Mouse (Mus musculus): ENCODE measurements at regions not wholly inside any gene's neighbourhood (a gene's known extent, or its start where the extent isn't known, plus 50 kb on each side); places are given as distances from the start of the nearest gene placed in this dataset.

GRCm38 (mm10) chr6:24263796-24264195, 95.9 kb upstream of the Slc13a1 start:
- peak overlapping the region; percentile 10; the same call in 1 of the 2 replicates for H3K4me2 ChIP-seq
- ATAC-seq (ENCODE audit: insufficient number of reproducible peaks, insufficient read depth, low FRiP score, low TSS enrichment, low read depth), result peak; percentile 61; the same call in 1 of the 2 replicates

GRCm38 (mm10) chr6:24262578-24262977, 94.7 kb upstream of the Slc13a1 start:
- WGBS, result 60% methylated on average over 5 of the region's 5 CpGs
- Histone ChIP-seq H3K27me3 (no peaks in the 10 kb centered on the region), H3K36me3 (no peaks in the 10 kb centered on the region), H3K4me2 (no peak overlapping the region), H3K9ac (replicated peaks) (no peak overlapping the region), H3K27ac (no peak overlapping the region), H3K9me3 (no peaks in the 10 kb centered on the region), H3K4me3 (replicated peaks) (no peak overlapping the region), H3K4me1 (replicated peaks) (peaks cover 5% of the 10 kb centered on the region; the same call in 1 of the 2 replicates)
- no peak for ATAC-seq (ENCODE audit: insufficient number of reproducible peaks, insufficient read depth, low FRiP score, low TSS enrichment, low read depth)

More at GRCm38 (mm10) chr6:24263796-24264195, 95.9 kb upstream of the Slc13a1 start:
- Histone ChIP-seq H3K9ac (replicated peaks) (no peak overlapping the region), H3K4me1 (replicated peaks) (peaks cover 5% of the 10 kb centered on the region; the same call in 1 of the 2 replicates), H3K36me3 (no peaks in the 10 kb centered on the region), H3K27me3 (no peaks in the 10 kb centered on the region), H3K9me3 (no peaks in the 10 kb centered on the region), H3K4me3 (replicated peaks) (no peak overlapping the region), H3K27ac (peak overlapping the region; percentile 42; the same call in 1 of the 2 replicates)
- WGBS, result 29% methylated on average over 4 of the region's 4 CpGs

- no peak overlapping the region for H3K4me3 ChIP-seq (replicated peaks)
- no peak overlapping the region for H3K4me2 ChIP-seq
- no peak overlapping the region for H3K27ac ChIP-seq
- no peak for ATAC-seq (ENCODE audit: insufficient number of reproducible peaks, insufficient read depth, low FRiP score, low TSS enrichment, low read depth)
- H3K9ac ChIP-seq (replicated peaks), result no peak overlapping the region
- 78% methylated on average over 1 of the region's 1 CpGs for WGBS
- no peaks in the 10 kb centered on the region for H3K36me3 ChIP-seq
- no peaks in the 10 kb centered on the region for H3K27me3 ChIP-seq
- H3K9me3 ChIP-seq, result no peaks in the 10 kb centered on the region
- H3K4me1 ChIP-seq (replicated peaks), result no peaks in the 10 kb centered on the region
Observed at GRCm38 (mm10) chr6:24245591-24245990, 77.7 kb upstream of the Slc13a1 start.

GRCm38 (mm10) chr6:24238541-24238940, 70.6 kb upstream of the Slc13a1 start:
- Histone ChIP-seq H3K4me3 (replicated peaks) (no peak overlapping the region), H3K4me2 (no peak overlapping the region), H3K9ac (replicated peaks) (no peak overlapping the region), H3K27me3 (no peaks in the 10 kb centered on the region), H3K4me1 (replicated peaks) (no peaks in the 10 kb centered on the region), H3K27ac (no peak overlapping the region), H3K36me3 (no peaks in the 10 kb centered on the region), H3K9me3 (no peaks in the 10 kb centered on the region)
- WGBS, result 28% methylated on average over 1 of the region's 1 CpGs
- no peak for ATAC-seq (ENCODE audit: insufficient number of reproducible peaks, insufficient read depth, low FRiP score, low TSS enrichment, low read depth)

GRCm38 (mm10) chr6:24238054-24238453, 70.2 kb upstream of the Slc13a1 start:
- Histone ChIP-seq H3K36me3 (no peaks in the 10 kb centered on the region), H3K27me3 (no peaks in the 10 kb centered on the region), H3K4me3 (replicated peaks) (no peak overlapping the region), H3K4me2 (no peak overlapping the region), H3K9ac (replicated peaks) (no peak overlapping the region), H3K4me1 (replicated peaks) (no peaks in the 10 kb centered on the region), H3K9me3 (no peaks in the 10 kb centered on the region), H3K27ac (no peak overlapping the region)
- 46% methylated on average over 2 of the region's 2 CpGs for WGBS
- ATAC-seq (ENCODE audit: insufficient number of reproducible peaks, insufficient read depth, low FRiP score, low TSS enrichment, low read depth), result no peak

- no peak for ATAC-seq (ENCODE audit: insufficient number of reproducible peaks, insufficient read depth, low FRiP score, low TSS enrichment, low read depth)
- H3K9me3 ChIP-seq, result no peaks in the 10 kb centered on the region
- H3K36me3 ChIP-seq, result no peaks in the 10 kb centered on the region
- no peak overlapping the region for H3K9ac ChIP-seq (replicated peaks)
- no peak overlapping the region for H3K4me3 ChIP-seq (replicated peaks)
- H3K27ac ChIP-seq, result no peak overlapping the region
- no peak overlapping the region for H3K4me2 ChIP-seq
- no peaks in the 10 kb centered on the region for H3K4me1 ChIP-seq (replicated peaks)
- WGBS, result 82% methylated on average over 2 of the region's 2 CpGs
- no peaks in the 10 kb centered on the region for H3K27me3 ChIP-seq
Observed at GRCm38 (mm10) chr6:24233626-24234025, 65.7 kb upstream of the Slc13a1 start.

- WGBS, result 81% methylated on average over 1 of the region's 1 CpGs
- H3K27ac ChIP-seq, result no peak overlapping the region
- no peak for ATAC-seq (ENCODE audit: insufficient number of reproducible peaks, insufficient read depth, low FRiP score, low TSS enrichment, low read depth)
Observed at GRCm38 (mm10) chr6:24220589-24220988, 52.7 kb upstream of the Slc13a1 start.

GRCm38 (mm10) chr6:24219882-24220522, 52.1 kb upstream of the Slc13a1 start:
- Histone ChIP-seq H3K27ac (no peak overlapping the region), H3K9me3 (no peaks in the 10 kb centered on the region), H3K36me3 (no peaks in the 10 kb centered on the region), H3K9ac (replicated peaks) (no peak overlapping the region), H3K4me3 (replicated peaks) (no peak overlapping the region), H3K4me1 (replicated peaks) (no peaks in the 10 kb centered on the region), H3K4me2 (no peak overlapping the region), H3K27me3 (no peaks in the 10 kb centered on the region)
- ATAC-seq (ENCODE audit: insufficient number of reproducible peaks, insufficient read depth, low FRiP score, low TSS enrichment, low read depth), result no peak
- WGBS, result 78% methylated on average over 3 of the region's 3 CpGs

More at GRCm38 (mm10) chr6:24220589-24220988, 52.7 kb upstream of the Slc13a1 start:
- Histone ChIP-seq H3K4me2 (no peak overlapping the region), H3K4me1 (replicated peaks) (no peaks in the 10 kb centered on the region), H3K9me3 (no peaks in the 10 kb centered on the region), H3K9ac (replicated peaks) (no peak overlapping the region), H3K36me3 (no peaks in the 10 kb centered on the region), H3K27me3 (no peaks in the 10 kb centered on the region), H3K4me3 (replicated peaks) (no peak overlapping the region)

All from limb, embryonic 12.5 days (tissue).